Mouse (Mus musculus) ES-E14 (cell line): ENCODE measurements at regions not wholly inside any gene's neighbourhood (a gene's known extent, or its start where the extent isn't known, plus 50 kb on each side); places are given as distances from the start of the nearest gene placed in this dataset.

Experiments used
- CHD2 ChIP-seq: IDR thresholded peaks from 2 replicates; pipeline ENCODE4 v1.6.1; 2014; ENCODE audit warnings: mild to moderate bottlenecking, low read depth, low read length, inconsistent platforms
- HCFC1 ChIP-seq: IDR thresholded peaks from 2 replicates; pipeline ENCODE4 v1.6.1; 2012; ENCODE audit warnings: low read length, inconsistent platforms, borderline replicate concordance; ENCODE audit not compliant: insufficient read depth
- MAFK ChIP-seq: IDR thresholded peaks from 2 replicates; pipeline ENCODE4 v1.6.1; 2014; ENCODE audit warnings: mild to moderate bottlenecking, low read depth, low read length, inconsistent platforms; ENCODE audit not compliant: insufficient read depth
- ZC3H11A ChIP-seq: IDR thresholded peaks from 2 replicates; pipeline ENCODE4 v1.6.1; 2012; ENCODE audit warnings: low read depth, mild to moderate bottlenecking, inconsistent platforms, low read length, borderline replicate concordance
- ZNF384 ChIP-seq: IDR thresholded peaks from 2 replicates; pipeline ENCODE4 v1.6.1; 2012; ENCODE audit warnings: low read depth, low read length, inconsistent platforms

- TF ChIP-seq ZC3H11A = no peak
- no peak for TF ChIP-seq HCFC1
- no peak for TF ChIP-seq CHD2
- no peak for TF ChIP-seq MAFK
- no peak for TF ChIP-seq ZNF384
Measured at GRCm38 (mm10) chr2:108827106-108827838, 453.3 kb upstream of the Kif18a start.
